Mouse (Mus musculus): ENCODE data around the gene Dgki.

The Dgki gene

DNA sequence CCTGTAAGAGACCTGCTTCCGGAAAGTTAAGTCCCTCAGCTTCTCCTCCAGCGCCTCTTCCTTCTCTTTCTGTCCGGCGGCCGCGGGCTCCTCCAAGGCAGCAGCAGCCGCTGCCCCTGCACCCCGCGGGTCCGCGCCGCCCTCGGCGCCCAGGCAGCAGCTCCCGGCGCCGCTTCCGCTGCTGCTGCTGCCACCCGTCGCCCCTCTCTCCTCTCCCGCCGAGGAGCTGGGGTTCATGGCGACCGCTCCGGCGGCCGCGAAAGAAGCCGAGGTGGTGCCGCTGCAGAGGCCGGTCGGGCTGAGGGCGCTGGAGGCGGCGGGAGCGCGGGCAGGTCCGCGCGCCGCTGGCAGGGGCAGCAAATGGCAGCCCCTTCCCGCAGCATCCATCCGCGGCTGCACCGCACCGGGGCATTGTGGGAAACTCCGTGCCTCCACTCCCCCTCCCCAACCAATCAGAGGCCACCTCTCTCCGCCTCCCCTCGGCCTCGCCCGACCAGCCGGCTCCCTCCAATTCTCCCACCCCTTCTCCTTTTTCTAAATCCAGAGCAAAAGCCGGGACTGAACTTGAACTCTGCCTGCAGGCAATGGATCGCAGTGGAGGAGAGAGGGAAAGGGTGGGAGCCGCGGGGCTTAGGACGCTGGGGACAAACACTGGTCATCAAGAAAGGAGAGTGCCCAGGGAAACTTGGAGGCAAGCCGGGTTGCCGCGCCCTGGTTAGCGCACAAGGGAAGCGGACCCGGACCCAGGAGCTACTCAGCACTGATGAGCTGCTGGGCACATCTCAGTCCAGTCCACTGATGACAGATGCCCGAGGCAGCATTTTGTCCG is at the start of gene Dgki:
Dgki (minus strand) TSS at position 623 of the 829 bp plus-strand sequence.
- peak; percentile 75 for DNase-seq

DNA sequence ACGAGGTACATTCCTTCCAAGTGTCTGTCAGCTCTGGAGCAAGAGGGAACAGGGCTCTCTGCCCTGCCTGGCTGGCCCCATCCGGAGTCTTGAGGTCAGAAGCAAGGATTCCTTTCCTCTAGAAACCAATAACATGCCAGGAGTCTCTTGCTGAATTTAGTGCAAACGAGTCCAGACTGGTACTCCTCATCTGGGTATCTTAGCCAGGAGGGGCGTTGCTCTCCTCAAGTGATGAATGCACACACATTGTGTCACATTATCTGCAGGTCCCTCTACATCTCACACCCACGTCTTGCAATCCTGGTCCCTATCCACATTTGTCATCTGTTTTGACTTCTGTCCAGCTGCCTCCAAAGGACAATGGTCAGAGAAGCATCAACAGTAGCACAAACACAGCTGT is 47.6 kb upstream of the Dgki start:
- no peak for DNase-seq

DNA sequence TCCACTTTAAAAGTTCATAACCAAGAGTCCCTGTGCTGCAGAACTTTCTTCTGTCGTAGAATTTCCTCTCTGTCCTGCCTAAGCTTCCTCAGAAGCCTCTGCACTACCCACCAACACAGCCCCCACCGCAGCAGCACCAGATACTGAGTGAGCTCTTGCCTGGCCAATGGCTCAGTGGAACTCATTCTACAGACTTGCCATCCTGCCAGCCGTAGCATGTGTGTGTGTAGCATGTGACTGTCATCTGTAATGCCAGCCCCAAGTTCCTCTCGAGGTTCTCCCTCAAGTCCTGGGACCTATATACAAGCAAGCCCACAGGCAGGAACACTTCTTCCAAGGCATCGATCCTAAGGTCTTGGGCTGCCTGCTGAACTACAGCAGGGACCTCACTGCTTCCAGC is 38.1 kb upstream of the Dgki start:
- no peak for DNase-seq

DNA sequence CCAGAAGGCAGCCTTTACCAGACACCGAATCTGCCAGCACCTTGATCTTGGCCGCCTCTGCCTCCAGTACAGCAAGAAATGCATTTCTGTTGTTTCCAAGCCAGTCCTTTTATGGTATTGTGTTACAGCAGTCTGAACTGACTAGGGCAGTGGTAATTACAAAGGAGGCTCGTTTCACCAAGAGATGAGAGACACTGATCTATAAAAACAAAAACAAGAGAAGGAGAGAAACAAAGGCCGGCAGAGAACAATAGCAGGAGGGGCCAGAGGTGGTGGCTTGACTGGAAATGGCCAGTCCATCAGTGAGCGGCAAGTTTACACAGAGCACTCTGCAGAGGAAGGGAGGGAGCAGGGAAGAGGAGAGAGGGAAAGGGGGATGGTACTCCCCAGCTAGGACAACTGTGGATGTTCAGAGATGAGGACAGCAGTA is 36.9 kb upstream of the Dgki start:
- no peak for DNase-seq

DNA sequence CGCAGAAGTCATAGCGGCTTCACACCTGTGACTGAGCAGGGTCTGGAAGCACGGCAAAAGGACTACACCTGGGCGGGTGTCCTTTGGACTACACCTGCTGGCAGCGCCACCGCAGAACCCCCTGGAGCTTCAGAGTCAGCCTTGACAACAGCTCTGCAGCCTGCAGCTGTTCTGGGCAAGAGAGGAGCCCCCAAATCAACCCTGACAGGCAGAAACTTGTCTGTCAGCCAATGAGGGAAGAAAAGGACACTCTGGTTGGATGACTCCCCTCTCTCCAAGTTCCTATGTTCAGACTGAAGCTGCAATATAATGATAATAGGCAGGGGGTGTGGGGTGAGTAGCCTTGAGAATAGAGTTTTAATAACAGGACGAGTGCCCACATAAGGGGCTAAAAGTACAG is 36.4 kb upstream of the Dgki start:
- no peak for DNase-seq

DNA sequence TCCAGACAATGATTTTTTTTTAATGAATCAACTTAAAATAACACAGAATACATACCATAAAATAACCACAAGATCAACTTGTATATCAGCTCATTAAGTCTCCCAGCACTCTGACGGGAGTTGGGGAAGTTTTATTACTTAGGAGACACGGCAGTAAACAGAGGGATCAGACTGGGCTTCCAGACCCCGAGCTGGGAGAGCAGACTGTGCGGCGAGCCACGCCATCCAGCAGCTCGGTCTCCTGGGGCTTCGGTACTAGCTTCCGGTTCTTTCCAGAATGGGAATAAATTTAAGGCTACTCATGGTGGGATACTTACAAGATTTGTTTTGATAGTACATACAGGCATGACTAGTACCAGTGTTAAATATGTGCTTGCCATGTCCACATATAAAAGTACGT is 32.9 kb upstream of the Dgki start:
- DNase-seq: no peak

DNA sequence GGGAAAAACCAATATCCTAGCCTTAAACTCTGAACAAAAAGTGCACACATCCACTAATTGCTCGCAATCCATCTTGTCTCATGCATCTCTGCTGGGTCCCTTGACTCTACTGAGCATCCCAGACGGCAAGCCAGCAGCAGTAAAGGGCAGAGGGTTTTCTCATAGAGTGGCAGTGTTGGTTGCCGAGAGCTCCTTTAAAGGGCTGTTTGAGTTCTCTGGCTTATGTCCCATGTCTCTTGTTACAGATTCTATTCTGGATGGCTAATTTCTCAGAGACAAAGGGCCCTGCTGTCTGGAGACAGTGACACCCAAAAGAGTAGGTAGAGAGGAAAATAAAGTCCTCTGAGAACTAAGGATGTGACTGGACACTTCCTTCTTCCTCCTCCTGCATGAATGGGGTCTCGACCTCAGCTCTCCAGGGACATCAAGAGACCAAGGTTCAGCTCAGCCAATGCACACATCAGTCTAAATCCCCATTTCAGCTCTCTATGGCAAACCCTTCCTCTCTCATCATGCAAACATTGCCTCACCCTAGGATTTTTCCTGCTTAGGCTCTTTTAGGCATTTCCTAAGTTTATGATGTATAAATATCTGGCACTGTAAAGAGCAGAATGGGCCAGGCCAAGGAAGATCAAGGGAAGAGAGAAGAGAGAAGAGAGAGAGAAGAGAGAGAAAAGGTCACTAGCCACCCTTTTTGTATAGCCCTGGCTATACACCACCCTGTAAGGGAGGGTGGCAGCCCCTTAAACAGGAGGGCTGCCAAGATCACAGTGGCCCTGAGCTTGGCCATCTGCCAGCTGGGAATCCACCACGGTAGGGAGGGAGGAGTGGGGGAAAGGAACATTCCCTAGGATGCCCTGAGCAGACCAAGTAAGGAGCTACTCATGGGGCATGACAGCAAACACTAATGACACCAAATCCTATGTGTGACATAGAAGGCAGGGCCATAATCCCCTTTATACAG is 30.2 kb upstream of the Dgki start:
- DNase-seq: no peak

DNA sequence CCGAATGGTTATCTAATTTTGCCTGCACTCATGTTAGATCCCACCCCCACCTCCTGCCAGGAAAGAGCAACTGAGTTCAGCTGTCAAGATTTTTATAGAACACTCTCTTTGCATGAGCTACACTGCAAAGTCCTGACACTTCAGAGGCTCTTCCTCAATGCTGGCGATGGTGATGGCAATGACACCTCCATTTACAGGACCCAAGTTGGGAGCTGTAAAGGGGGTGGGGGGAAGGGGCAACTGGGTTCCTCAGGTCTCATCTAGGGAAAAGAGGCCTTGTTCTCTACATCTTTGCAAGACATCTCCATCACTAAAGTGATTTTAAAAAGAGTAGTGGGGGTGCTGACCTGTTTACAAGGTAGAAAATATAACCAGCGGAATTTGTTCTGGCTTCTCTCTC is 29.4 kb upstream of the Dgki start:
- DNase-seq: no peak

DNA sequence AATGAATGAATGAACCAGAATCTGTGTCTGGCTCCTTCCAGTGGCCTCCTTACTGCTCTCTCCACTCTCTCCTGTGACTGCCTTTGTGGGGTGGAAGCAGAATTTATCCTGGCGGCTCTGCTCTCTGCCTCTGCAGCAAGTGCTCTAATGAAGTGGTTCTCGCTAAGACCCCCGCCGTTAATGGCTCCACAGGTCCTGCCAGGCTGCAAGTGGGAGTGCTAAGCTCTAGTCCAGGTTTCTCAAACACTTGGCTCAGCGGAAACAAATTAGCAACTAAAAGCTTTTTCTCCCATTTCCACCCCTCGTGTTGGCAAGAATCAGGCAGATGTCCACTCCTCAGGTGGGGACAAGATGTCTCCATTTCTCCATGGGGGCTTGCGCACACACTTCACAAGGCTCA is 28.7 kb upstream of the Dgki start:
- no peak for DNase-seq

DNA sequence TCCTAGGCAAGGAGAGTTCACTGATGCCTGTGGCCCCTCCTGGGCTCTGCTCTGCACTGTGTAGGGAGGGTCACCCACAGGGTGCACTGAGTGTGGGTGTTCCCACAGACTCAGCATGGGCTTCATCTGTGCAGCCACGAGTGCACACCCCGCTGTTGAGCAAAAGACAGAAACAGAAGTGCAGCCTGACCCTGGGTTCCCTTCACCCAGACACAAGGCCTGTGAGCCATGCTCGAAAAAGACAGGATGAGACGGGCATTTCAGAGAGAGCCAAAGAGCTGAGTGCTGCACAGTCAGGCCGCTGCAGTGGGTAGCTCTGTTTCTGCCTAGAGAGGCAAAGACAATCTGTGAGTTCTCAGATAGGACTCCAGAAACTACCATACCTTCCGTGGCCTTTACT is 27.5 kb upstream of the Dgki start:
- no peak for DNase-seq

DNA sequence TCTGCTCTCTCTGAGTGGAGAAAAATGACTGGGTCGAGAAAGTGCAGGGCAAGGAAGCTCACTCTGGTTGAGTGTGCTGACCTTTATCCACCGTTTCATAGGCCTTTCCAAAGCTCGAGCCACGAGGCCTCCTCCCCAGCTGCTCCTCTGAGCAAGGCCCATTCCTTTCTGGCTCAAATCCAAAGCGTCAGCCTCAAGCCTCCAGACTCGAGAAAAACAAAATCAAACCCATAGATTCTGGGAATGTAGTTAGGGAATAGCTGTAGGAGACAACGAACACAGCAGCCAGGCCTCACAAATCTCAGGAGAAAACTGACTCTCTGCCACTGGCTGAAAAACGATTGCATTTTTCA is 26.6 kb upstream of the Dgki start:
- DNase-seq: no peak

DNA sequence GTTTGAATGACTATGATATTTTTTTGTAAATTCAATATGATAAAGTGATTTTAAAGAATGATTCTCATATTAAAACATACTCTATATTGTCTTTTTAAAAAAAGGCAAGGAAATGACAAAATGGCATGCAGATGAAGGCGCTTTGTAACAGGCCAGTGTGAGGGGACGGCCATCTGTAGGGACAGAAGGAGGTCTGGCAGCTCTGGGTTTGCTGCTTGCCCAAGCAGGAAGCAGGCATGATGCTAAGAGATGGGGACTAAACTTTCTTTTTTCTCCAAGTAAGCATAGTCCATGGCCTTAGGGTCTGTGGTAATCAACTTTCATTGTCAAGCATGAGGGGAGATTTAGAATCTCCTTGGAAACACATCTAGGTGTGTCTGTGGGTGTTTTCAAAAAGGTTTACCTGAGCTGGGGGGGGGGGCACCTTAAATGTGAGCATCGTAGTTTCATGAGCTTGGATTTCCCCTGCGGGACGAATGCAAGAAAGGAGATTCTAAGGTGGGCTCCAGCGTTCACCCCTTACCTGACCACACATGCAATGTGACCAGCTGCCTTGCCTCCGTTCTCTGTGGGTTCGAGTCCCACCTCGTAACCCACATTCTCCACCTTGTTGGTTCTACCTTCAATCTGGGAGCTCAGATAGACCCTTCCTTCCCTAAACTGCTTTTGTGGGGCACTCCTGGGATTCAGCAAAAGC is 26.1 kb upstream of the Dgki start:
- DNase-seq: no peak

DNA sequence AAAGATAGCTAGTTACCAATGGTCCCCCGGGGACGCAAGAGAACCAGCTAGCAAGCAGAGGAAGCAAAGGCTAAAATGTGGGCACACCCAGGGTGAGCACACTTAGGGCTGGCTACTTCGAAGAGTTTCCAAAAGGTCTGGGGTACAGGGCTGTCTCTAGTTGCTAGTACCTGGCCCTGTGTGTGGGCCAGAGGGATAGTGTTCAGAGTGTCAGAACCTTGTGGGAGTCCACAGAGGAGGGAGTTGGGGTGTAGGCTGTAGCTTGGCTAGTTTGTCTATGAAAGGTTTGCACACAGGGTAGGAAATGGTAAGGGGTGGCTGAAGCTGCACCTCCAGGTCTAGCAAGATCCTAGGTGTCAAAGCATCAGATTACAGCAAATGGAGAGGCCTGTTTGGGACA is 25.1 kb upstream of the Dgki start:
- no peak for DNase-seq

DNA sequence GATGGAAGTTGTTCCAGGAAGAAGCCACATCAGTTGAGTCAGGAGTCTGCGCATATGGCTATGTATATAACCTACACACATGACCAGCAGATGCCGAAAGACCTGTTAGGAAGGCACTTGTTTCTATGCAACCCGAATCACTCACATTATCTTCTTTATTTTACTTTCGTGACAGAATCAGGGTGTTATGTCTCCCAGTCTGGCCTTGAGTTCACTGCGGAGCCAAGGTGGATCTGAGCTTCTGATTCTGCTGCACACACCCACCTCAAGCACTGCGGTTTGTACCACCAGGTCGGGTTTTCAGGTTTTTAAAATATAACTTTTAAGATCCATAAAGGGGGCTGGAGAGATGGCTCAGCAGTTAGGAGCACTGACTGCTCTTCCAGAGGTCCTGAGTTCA is 22.7 kb upstream of the Dgki start:
- DNase-seq: no peak

DNA sequence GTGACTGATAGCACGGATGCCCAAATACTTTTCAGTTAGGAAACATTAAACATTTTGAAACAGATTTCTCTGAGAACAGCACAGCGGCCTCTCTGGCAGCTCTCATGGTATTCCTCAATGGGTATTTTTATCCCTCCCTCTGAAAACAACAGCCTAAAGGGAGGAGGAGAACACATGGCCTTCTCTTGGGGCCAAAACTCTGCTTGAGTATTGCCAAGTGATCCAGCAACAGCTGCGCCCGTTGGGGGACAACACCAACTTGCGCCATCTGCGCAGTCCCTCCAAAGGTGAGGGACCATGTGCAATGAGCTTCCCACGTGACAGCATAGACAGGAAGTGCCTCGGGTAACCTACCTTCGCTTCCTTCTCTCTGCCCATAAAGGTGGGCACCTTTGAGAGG is 22.1 kb upstream of the Dgki start:
- DNase-seq: no peak

DNA sequence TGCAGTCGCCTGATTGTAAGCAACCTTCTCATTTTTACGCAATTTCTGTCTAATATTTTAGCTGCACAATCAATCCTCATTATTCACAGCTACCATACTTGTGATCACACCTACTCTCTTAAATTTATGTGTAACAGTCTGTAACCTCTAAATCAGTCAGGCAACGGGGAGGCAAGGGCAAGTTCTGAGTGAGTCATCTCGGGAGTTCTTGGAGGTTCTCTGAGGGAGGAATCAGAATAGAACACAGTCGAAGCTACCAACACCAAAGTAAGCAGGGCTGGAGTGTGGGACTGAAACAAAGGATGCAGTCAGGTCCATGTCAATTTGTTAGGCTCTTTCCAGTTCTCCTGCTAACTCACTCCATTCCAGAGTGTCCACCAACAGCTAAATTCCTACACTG is 17.9 kb upstream of the Dgki start:
- DNase-seq: no peak

DNA sequence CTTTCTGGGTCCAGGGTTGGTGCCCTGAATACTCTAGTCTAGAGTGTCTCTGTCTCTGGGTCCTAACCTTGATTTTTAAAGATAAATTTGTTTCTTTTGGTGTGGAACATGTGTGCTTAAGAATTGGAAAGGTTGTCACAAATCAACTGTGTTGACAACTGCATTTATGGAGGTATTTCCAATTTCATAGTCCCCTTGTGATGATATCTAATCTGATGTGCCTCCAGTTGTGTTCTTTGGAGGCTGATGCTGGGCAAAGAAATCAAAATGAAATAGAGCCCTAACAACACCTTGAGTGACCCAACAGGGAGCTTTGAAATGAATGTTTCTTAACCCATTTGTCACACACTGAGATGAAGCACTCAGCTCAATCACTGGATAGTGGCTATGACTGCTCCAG is 15.5 kb upstream of the Dgki start:
- DNase-seq: no peak

DNA sequence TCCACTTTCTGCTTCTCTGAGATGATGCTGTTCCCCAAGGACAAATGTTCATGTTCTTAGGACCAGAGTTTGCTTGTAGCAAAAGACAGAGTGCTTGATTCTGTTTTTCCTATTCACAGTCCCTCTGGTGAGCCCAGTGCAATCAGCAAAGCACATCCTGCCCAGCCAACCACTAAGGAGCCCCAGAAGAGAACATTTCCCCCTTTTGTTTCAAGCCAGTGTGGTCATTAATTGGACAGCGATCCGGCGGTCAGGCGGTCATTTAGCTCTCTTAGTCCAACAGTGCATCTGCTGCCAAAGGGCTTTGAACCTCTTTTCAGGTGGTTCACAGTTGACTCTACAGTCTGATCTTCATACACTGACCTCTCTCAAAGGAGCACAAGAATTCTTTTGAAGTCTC is 10.6 kb upstream of the Dgki start:
- DNase-seq: no peak

DNA sequence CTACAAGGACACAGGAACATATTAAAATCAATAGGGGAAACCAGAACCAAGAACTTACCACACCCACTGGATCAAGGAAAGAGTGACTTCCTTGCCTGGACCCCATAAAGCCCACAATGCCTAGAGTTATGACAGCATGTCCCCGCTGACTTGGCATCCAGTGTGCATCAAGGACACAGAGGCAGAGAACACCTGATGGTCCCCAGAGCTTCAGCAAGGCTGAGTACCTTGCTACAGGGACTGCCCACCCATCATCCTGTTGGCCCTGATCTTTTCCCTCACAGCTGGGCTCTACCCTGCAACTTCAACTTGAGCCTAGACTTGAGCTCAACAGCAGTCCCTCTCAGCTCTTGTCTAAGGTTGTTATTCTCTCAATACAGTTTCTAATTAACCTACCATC is 6.6 kb upstream of the Dgki start:
- no peak for DNase-seq

DNA sequence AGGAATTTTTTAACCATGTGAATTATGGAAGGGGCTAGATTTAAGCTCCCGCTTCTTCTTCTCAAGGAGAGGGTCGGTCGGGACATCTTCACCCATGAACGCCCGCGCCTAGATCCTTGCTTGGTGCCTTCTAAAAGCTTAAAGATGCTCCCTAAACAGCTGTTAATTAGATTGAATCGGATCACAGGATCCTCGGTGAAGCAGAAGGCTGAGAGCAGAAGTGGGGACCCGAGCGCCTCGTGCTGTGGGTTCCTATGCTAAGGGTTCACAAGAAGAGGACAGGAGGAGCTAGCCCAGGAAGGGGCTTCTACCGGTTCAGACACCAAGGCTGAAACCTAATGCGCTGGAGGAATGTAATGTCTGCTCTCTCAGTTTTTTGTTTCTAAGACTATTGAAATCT is 508 bp upstream of the Dgki start:
- no peak for DNase-seq

DNA sequence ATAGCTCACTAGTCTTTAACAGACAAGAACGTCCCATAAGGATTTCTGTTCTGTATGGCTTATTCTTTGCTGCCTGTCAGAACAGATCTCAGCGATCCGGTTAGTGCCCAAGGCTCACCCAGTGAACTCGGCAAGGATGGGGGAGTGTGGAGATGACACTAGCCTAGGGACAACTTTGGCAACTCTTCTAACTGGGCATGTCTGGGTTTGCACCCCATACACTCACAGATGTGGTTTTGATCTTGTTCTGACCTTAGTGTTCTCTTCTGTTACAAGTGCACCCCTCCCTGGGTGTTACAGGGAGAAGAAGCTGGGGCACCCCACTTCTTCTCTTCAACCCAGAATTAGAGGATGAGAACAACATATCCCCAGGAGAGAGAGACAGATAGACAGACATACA is 1.0 kb downstream of the Dgki start:
- DNase-seq: no peak

DNA sequence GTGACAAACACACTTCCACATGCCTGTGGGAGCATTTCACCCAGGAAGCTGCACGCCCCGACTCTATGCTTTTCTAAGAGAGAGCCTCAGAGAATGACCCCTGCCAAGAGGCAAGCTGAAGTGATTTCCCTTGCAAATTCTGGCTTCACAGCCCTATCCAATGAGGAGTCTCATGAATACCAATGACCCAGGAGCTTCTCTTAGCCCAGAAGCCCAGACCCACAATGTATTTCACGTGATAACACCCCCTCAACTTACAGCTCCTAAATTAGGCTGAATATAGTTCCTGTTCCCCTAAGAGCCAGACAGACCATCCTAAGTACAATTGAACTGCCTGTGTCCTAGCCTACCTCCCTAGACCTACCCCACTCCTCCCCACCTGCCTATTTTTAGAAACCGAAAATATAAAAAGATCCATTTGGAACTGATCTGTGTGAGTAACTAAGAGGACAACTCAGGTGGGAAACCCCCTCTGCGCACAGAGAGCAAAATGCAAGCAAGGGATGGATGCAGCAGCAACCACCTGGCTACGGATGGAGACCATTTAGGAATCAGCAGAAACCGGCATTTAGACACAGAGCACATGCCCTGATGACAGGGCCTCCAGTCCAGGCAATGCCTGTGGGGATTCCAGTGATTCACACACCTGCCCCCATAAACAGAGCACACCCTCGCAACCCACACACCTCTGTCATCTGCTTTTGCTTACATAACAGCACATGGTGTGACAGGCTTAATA is 2.1 kb downstream of the Dgki start:
- DNase-seq: no peak

DNA sequence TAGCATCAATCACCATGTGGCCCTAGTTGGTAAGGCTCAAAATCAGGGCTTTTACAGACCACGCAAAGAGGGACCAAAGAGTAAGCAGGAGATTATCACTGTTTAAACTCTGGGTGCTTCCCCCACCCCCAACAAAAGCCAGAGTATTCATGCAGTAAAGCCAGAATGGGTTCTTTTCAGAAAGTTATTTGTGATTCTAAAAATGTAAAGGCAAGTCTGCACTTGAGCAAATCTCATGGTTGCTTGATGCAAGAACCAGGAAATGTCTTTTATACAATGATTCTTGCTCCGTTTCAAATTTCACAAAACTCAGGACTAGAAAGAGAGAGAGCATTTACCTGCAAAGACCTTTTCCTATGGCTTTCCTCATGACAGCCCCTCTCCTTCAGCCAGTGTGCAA is 7.9 kb downstream of the Dgki start:
- no peak for DNase-seq
